Mouse (Mus musculus) intestine, embryonic 16.5 days (tissue): ENCODE measurements around the gene Gpx4. TPM values are rescaled to one million over a fixed set of nuclear protein-coding genes. Genes with fewer than 3 reads are reported as not detected.

Experiments
- ATAC-seq: fragments of 200-750 bp; cut with Nextera tagmentation; 2 replicates; pipeline ENCODE4 v1.8.0; 2017; ENCODE audit warnings: moderate TSS enrichment, moderate library complexity
- H3K27ac ChIP-seq: fragments of 300-500 bp; sonication (generic); 2 replicates; pipeline ENCODE4 v1.5.1; 2014; ENCODE audit warnings: mild to moderate bottlenecking, low read length
- H3K27me3 ChIP-seq: fragments of 300-500 bp; sonication (generic); replicated peaks from 2 replicates; pipeline ENCODE4 v1.6.1; 2014; ENCODE audit warnings: low read length, control low read depth, mixed read lengths; ENCODE audit not compliant: control insufficient read depth, insufficient read depth
- H3K36me3 ChIP-seq: fragments of 300-500 bp; sonication (generic); 2 replicates; pipeline ENCODE4 v1.6.1; 2014; ENCODE audit warnings: low read length, control low read depth; ENCODE audit not compliant: control insufficient read depth, insufficient read depth
- H3K4me1 ChIP-seq: fragments of 300-500 bp; sonication (generic); 2 replicates; pipeline ENCODE4 v1.6.1; 2014; ENCODE audit warnings: low read length, control low read depth, mixed read lengths; ENCODE audit not compliant: control insufficient read depth, insufficient read depth
- H3K4me2 ChIP-seq: fragments of 300-500 bp; sonication (generic); 2 replicates; pipeline ENCODE4 v1.6.1; 2014; ENCODE audit warnings: low read depth, low read length, control low read depth
- H3K4me3 ChIP-seq: fragments of 300-500 bp; sonication (generic); 2 replicates; pipeline ENCODE4 v1.5.1; 2014; ENCODE audit warnings: mild to moderate bottlenecking, low read length
- H3K9ac ChIP-seq: fragments of 300-500 bp; sonication (generic); 2 replicates; pipeline ENCODE4 v1.6.1; 2014; ENCODE audit warnings: low read depth, low read length
- H3K9me3 ChIP-seq: fragments of 300-500 bp; sonication (generic); 2 replicates; pipeline ENCODE4 v1.6.1; 2016; ENCODE audit warnings: low read length, control low read depth; ENCODE audit not compliant: control insufficient read depth
- WGBS: fragments of 180-500 bp; shearing (Covaris S2); extraction: QIAGEN DNeasy Blood & Tissue Kit; methylation state at CpG from one replicate; pipeline ENCODE4 v1.1.7; 2014; 5-methylcytosine and 5-hydroxymethylcytosine counted together
- polyA plus RNA-seq: library from polyadenylated mRNA; unstranded; fragments of >200 nt; fragmentation: Nextera tagmentation; extraction: Ambion mirVana; gene quantifications from 2 replicates; pipeline ENCODE4 v1.2.1, GENCODE M21; 2015

The Gpx4 gene
- polyA plus RNA-seq, 1 experiment from 2014 or later: 942 TPM

- 0 out of 2 replicates have a peak overlapping the region, but pooled peaks have one; percentile 4 for H3K4me3 ChIP-seq
- no peaks in the 10 kb centered on the region for H3K9me3 ChIP-seq
- peak; percentile 61 for ATAC-seq
- peaks cover 59% of the 10 kb centered on the region for H3K4me1 ChIP-seq
- 60% methylated on average over 5 of the region's 5 CpGs for WGBS
- H3K36me3 ChIP-seq: no peaks in the 10 kb centered on the region
- H3K27ac ChIP-seq: no peak overlapping the region
- no peak overlapping the region for H3K9ac ChIP-seq
- H3K27me3 ChIP-seq: no peaks in the 10 kb centered on the region
- H3K4me2 ChIP-seq: peak overlapping the region; percentile 34; the same call in 1 of the 2 replicates
These were observed 51.7 kb downstream of the Gpx4 start for GRCm38 (mm10) chr10:80098630-80099029.

- Histone ChIP-seq H3K36me3 (no peaks in the 10 kb centered on the region), H3K9ac (peak overlapping the region; percentile 97), H3K27me3 (no peaks in the 10 kb centered on the region), H3K4me1 (peaks cover 58% of the 10 kb centered on the region), H3K4me3 (peak overlapping the region; percentile 89), H3K4me2 (peak overlapping the region; percentile 85), H3K27ac (peak overlapping the region; percentile 16; the same call in 1 of the 2 replicates), H3K9me3 (no peaks in the 10 kb centered on the region)
- peak; percentile 17; the same call in 1 of the 2 replicates for ATAC-seq
- WGBS: 38% methylated on average over 11 of the region's 11 CpGs
These were observed 54.0 kb downstream of the Gpx4 start for GRCm38 (mm10) chr10:80100982-80101381.

- H3K4me2 ChIP-seq: peak overlapping the region; percentile 85
- peaks cover 53% of the 10 kb centered on the region for H3K4me1 ChIP-seq
- under 1% methylated on average over 47 of the region's 59 CpGs for WGBS
- H3K27me3 ChIP-seq: no peaks in the 10 kb centered on the region
- peak; percentile 75 for ATAC-seq
- peak overlapping the region; percentile 73 for H3K27ac ChIP-seq
- H3K9me3 ChIP-seq: no peaks in the 10 kb centered on the region
- no peaks in the 10 kb centered on the region for H3K36me3 ChIP-seq
- H3K9ac ChIP-seq: peak overlapping the region; percentile 97
- H3K4me3 ChIP-seq: peak overlapping the region; percentile 89
These were observed 55.4 kb downstream of the Gpx4 start for GRCm38 (mm10) chr10:80102216-80102915.

GRCm38 (mm10) chr10:80103032-80103431 lies 56.1 kb downstream of the Gpx4 start:
- no peak overlapping the region; the same call in 1 of the 2 replicates for H3K27ac ChIP-seq
- 79% methylated on average over 2 of the region's 2 CpGs for WGBS

GRCm38 (mm10) chr10:80104181-80104580 lies 57.2 kb downstream of the Gpx4 start:
- no peak for ATAC-seq
- H3K9ac ChIP-seq: no peak overlapping the region

More at GRCm38 (mm10) chr10:80103032-80103431, 56.1 kb downstream of the Gpx4 start:
- Histone ChIP-seq H3K36me3 (no peaks in the 10 kb centered on the region), H3K4me3 (0 out of 2 replicates have a peak overlapping the region, but pooled peaks have one; percentile 89), H3K4me1 (peaks cover 49% of the 10 kb centered on the region), H3K4me2 (no peak overlapping the region), H3K9ac (peak overlapping the region; percentile 97), H3K27me3 (no peaks in the 10 kb centered on the region), H3K9me3 (no peaks in the 10 kb centered on the region)
- ATAC-seq: no peak

GRCm38 (mm10) chr10:80105460-80105859 lies 58.5 kb downstream of the Gpx4 start, which contains the start of gene Sbno2:
Gene Sbno2, minus strand, starts transcription at chr10:80105571.
- H3K9me3 ChIP-seq: no peaks in the 10 kb centered on the region
- 67% methylated on average over 5 of the region's 5 CpGs for WGBS

More at GRCm38 (mm10) chr10:80104181-80104580, 57.2 kb downstream of the Gpx4 start:
- 70% methylated on average over 3 of the region's 3 CpGs for WGBS
- no peak overlapping the region for H3K4me2 ChIP-seq
- no peak overlapping the region for H3K4me3 ChIP-seq
- H3K27me3 ChIP-seq: no peaks in the 10 kb centered on the region
- H3K9me3 ChIP-seq: no peaks in the 10 kb centered on the region
- no peaks in the 10 kb centered on the region for H3K36me3 ChIP-seq
- H3K27ac ChIP-seq: no peak overlapping the region
- peaks cover 45% of the 10 kb centered on the region for H3K4me1 ChIP-seq

GRCm38 (mm10) chr10:80105926-80106325 lies 59.0 kb downstream of the Gpx4 start:
- peak; percentile 67 for ATAC-seq
- H3K4me3 ChIP-seq: no peak overlapping the region
- H3K4me1 ChIP-seq: peaks cover 28% of the 10 kb centered on the region
- H3K9ac ChIP-seq: peak overlapping the region; percentile 53
- no peak overlapping the region for H3K4me2 ChIP-seq
- H3K27ac ChIP-seq: peak overlapping the region; percentile 80
- WGBS: 61% methylated on average over 5 of the region's 5 CpGs
- no peaks in the 10 kb centered on the region for H3K9me3 ChIP-seq
- no peaks in the 10 kb centered on the region for H3K27me3 ChIP-seq
- no peaks in the 10 kb centered on the region for H3K36me3 ChIP-seq

More at GRCm38 (mm10) chr10:80105460-80105859, 58.5 kb downstream of the Gpx4 start, which contains the start of gene Sbno2:
- peak within 1 kb of the TSS; percentile 53 for H3K9ac ChIP-seq
- peak within 1 kb of the TSS; percentile 80 for H3K27ac ChIP-seq
- peaks cover 33% of the 10 kb centered on the region for H3K4me1 ChIP-seq
- ATAC-seq: no peak
- H3K36me3 ChIP-seq: no peaks in the 10 kb centered on the region
- H3K4me3 ChIP-seq: peak within 1 kb of the TSS; percentile 14; the same call in 1 of the 2 replicates
- H3K27me3 ChIP-seq: no peaks in the 10 kb centered on the region
- H3K4me2 ChIP-seq: no peak within 1 kb of the TSS

Other genes with a start within 250 kb of the Gpx4 start
- gene Misp, start 226.2 kb upstream of the Gpx4 start, polyA plus RNA-seq: 204 and 210 TPM in 2 replicates
- gene Ptbp1, start 192.7 kb upstream of the Gpx4 start, polyA plus RNA-seq: 295 and 302 TPM in 2 replicates
- gene Prtn3, start 172.7 kb upstream of the Gpx4 start, polyA plus RNA-seq: 2.7 and 2.8 TPM in 2 replicates
- gene Plppr3, start 172.5 kb upstream of the Gpx4 start, polyA plus RNA-seq: 25.5 and 28.2 TPM in 2 replicates
- gene Elane, start 160.9 kb upstream of the Gpx4 start, polyA plus RNA-seq: 0.42 and 2.4 TPM in 2 replicates
- not detected in 2 replicates for gene Cfd, start 156.3 kb upstream of the Gpx4 start, polyA plus RNA-seq
- gene Med16, start 138.2 kb upstream of the Gpx4 start, polyA plus RNA-seq: 34.1 and 37.2 TPM in 2 replicates
- 2.1 and 7.8 TPM in 2 replicates for gene Gm26602, start 136.3 kb upstream of the Gpx4 start, polyA plus RNA-seq
- gene Kiss1r, start 130.2 kb upstream of the Gpx4 start, polyA plus RNA-seq: 0.68 and 0.69 TPM in 2 replicates
- 105 and 116 TPM in 2 replicates for gene R3hdm4, start 126.0 kb upstream of the Gpx4 start, polyA plus RNA-seq
- 19.4 and 22.1 TPM in 2 replicates for gene Arid3a, start 120.1 kb upstream of the Gpx4 start, polyA plus RNA-seq
- 86.2 and 96.6 TPM in 2 replicates for gene Wdr18, start 87.0 kb upstream of the Gpx4 start, polyA plus RNA-seq
- 0.15 and 0.16 TPM in 2 replicates for gene Grin3b, start 76.5 kb upstream of the Gpx4 start, polyA plus RNA-seq
- gene Tmem259, start 62.8 kb upstream of the Gpx4 start, polyA plus RNA-seq: 7.0 and 9.7 TPM in 2 replicates
- 226 and 245 TPM in 2 replicates for gene Cnn2, start 58.6 kb upstream of the Gpx4 start, polyA plus RNA-seq
- gene Abca7, start 50.7 kb upstream of the Gpx4 start, polyA plus RNA-seq: 3.3 and 3.4 TPM in 2 replicates
- 6.0 and 7.3 TPM in 2 replicates for gene Arhgap45, start 30.5 kb upstream of the Gpx4 start, polyA plus RNA-seq
- gene Polr2e, start 7.4 kb upstream of the Gpx4 start, polyA plus RNA-seq: 190 and 212 TPM in 2 replicates
- gene Sbno2, start 58.4 kb downstream of the Gpx4 start, polyA plus RNA-seq: 13.4 and 14.3 TPM in 2 replicates
- gene Stk11, start 68.6 kb downstream of the Gpx4 start, polyA plus RNA-seq: 13.8 and 15.7 TPM in 2 replicates
- 846 and 854 TPM in 2 replicates for gene Atp5d, start 91.5 kb downstream of the Gpx4 start, polyA plus RNA-seq
- gene Cbarp, start 93.7 kb downstream of the Gpx4 start, polyA plus RNA-seq: 5.1 TPM in 2 replicates
- gene Midn, start 101.1 kb downstream of the Gpx4 start, polyA plus RNA-seq: 8.8 and 10.3 TPM in 2 replicates
- 53.2 and 62.6 TPM in 2 replicates for gene Cirbp, start 118.8 kb downstream of the Gpx4 start, polyA plus RNA-seq
- gene 1600002K03Rik, start 125.8 kb downstream of the Gpx4 start, polyA plus RNA-seq: 23.6 TPM in 2 replicates
- 7.4 and 8.1 TPM in 2 replicates for gene Efna2, start 132.3 kb downstream of the Gpx4 start, polyA plus RNA-seq
- 40.9 and 42.4 TPM in 2 replicates for gene Mum1, start 179.3 kb downstream of the Gpx4 start, polyA plus RNA-seq
- 604 and 616 TPM in 2 replicates for gene Ndufs7, start 202.0 kb downstream of the Gpx4 start, polyA plus RNA-seq
- 91.0 and 106 TPM in 2 replicates for gene Gamt, start 213.8 kb downstream of the Gpx4 start, polyA plus RNA-seq
- gene Dazap1, start 214.3 kb downstream of the Gpx4 start, polyA plus RNA-seq: 36.8 and 37.6 TPM in 2 replicates
- gene Rps15, start 245.3 kb downstream of the Gpx4 start, polyA plus RNA-seq: 894 and 922 TPM in 2 replicates
- gene Apc2, start 248.8 kb downstream of the Gpx4 start, polyA plus RNA-seq: 2.4 and 3.1 TPM in 2 replicates